Mouse (Mus musculus): ENCODE results near the gene Tceal1. TPM values are rescaled to one million over a fixed set of nuclear protein-coding genes. Genes with fewer than 3 reads are reported as not detected.

Gene Tceal1
- polyA plus RNA-seq, 2 experiments, result 0.37 to 0.96 TPM

DNA sequence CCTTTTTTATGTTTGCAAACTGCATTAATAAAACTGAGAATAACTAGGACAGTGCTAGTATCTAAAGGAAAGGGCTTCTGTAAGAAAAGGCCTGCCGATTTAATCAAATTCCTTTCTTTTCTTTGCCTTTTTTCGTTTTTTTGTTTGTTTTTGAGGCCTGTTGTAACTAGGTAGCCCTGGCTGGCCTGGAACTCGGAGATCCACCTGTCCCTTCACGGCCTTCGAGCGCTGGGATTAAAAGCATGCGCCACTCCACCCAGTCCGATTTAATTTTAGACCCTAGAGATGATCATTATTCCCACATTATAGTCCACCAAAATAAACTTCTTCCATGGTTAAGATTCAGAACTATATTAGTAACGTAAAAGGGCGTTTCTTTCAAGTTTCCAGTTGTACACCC, 34.5 kb downstream of the Tceal1 start:
- ATAC-seq (ENCODE audit: insufficient read depth) (no peak), DNase-seq (ENCODE audit: low read depth in 3 of 3, low spot score in 3 of 3) (no peak)
- no peak for TF ChIP-seq EP300 (IDR thresholded peaks at IDR 0.05; ENCODE audit: low read depth)
- TF ChIP-seq CTCF (IDR thresholded peaks at IDR 0.05; ENCODE audit: low read depth), result no peak
- peak overlapping the region; percentile 64 to 80 for H3K4me3 ChIP-seq (ENCODE audit: insufficient read depth in 1 of 2, low read depth in 2 of 2, low read length in 2 of 2)
- H3K4me1 ChIP-seq (replicated peaks; ENCODE audit: control insufficient read depth in 2 of 2, insufficient read depth in 2 of 2, low read length in 1 of 2), result peaks cover 0 to 2% of the 10 kb centered on the region in 2 experiments; a peak in 1 of 4 replicates
- whole genome bisulfite sequencing (ENCODE audit: insufficient replicate concordance), result 11% methylated on average over 10 of the region's 10 CpGs
- peaks cover 2% of the 10 kb centered on the region; the same call in 1 of the 2 replicates for H3K36me3 ChIP-seq (replicated peaks; ENCODE audit: control insufficient read depth, insufficient read depth, low read depth)
- no peaks in the 10 kb centered on the region for H3K27me3 ChIP-seq (ENCODE audit: control insufficient read depth, insufficient read depth, low read length)
- peak overlapping the region; percentile 68 for H3K27ac ChIP-seq
- H3K9me3 ChIP-seq (ENCODE audit: control insufficient read depth, low read length), result no peaks in the 10 kb centered on the region
- H3K9ac ChIP-seq (replicated peaks), result peak overlapping the region; percentile 63
- H3K4me2 ChIP-seq (ENCODE audit: low read depth), result peak overlapping the region; percentile 77

DNA sequence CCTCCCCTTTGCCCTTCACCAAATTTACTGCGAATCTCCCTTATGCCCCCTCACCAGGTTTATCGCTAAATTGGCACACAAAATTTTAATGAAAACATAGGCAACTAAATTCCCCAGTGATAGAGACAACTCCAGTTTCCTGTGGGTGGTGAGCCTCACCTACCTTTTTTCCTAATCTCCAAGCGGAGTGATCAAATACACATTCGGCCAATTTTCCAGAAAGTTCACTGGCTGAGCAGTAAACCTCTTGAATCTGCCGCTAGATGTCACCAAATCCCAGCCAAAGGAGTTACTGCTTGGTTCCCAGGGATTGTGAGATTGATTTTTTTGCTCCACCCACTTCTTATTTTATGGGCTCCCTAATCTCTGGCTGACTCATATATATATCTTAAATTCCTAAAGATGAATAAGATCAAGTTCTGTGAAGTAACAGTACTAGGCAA, 34.9 kb downstream of the Tceal1 start:
- no peaks in the 10 kb centered on the region for H3K9me3 ChIP-seq (ENCODE audit: control insufficient read depth, low read length)
- H3K9ac ChIP-seq (replicated peaks), result peak overlapping the region; percentile 63
- no peaks in the 10 kb centered on the region for H3K36me3 ChIP-seq (replicated peaks; ENCODE audit: control insufficient read depth, insufficient read depth, low read depth)
- DNase-seq (ENCODE audit: low read depth in 3 of 3, low spot score in 3 of 3) (peak; percentile 50 to 61 (median 55)), ATAC-seq (ENCODE audit: insufficient read depth) (no peak)
- peaks cover 0 to 2% of the 10 kb centered on the region in 2 experiments; a peak in 1 of 4 replicates for H3K4me1 ChIP-seq (replicated peaks; ENCODE audit: control insufficient read depth in 2 of 2, insufficient read depth in 2 of 2, low read length in 1 of 2)
- TF ChIP-seq CTCF (IDR thresholded peaks at IDR 0.05; ENCODE audit: low read depth), result peak; percentile 58
- no peak for TF ChIP-seq EP300 (IDR thresholded peaks at IDR 0.05; ENCODE audit: low read depth)
- H3K4me3 ChIP-seq (ENCODE audit: insufficient read depth in 1 of 2, low read depth in 2 of 2, low read length in 2 of 2), result peak overlapping the region; percentile 64 to 80
- peak overlapping the region; percentile 68; the same call in 1 of the 2 replicates for H3K27ac ChIP-seq
- WGBS (ENCODE audit: insufficient replicate concordance), result 24% methylated on average over 5 of the region's 5 CpGs
- no peaks in the 10 kb centered on the region for H3K27me3 ChIP-seq (ENCODE audit: control insufficient read depth, insufficient read depth, low read length)
- peak overlapping the region; percentile 77 for H3K4me2 ChIP-seq (ENCODE audit: low read depth)

DNA sequence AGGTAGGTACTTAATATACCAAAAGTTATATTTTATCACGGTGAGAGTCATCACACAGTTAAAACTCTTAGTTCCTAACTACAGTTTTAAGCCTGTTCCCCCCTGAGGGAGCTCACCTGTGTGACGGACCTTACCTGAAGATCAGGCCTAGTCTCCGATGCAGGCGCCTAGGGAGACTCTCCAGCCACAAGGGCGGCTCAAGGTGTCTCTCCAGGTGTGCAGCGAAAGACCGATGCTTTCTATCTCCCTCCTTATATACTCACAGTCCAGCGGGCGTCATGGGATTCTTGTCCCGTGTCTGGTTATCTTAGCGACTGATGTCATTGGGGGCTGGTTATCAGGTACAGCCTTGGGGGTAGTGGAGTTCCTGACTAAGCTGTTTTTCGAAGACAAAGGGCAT, 35.7 kb downstream of the Tceal1 start, which contains the start of gene Morf4l2:
Gene Morf4l2 (minus strand): TSS at position 232 of the 400 bp plus-strand sequence.
- Histone ChIP-seq H3K9ac (replicated peaks) (peak within 1 kb of the TSS; percentile 63), H3K36me3 (replicated peaks; ENCODE audit: control insufficient read depth, insufficient read depth, low read depth) (no peaks in the 10 kb centered on the region)
- 68% methylated on average over 12 of the region's 12 CpGs for WGBS (ENCODE audit: insufficient replicate concordance)

DNA sequence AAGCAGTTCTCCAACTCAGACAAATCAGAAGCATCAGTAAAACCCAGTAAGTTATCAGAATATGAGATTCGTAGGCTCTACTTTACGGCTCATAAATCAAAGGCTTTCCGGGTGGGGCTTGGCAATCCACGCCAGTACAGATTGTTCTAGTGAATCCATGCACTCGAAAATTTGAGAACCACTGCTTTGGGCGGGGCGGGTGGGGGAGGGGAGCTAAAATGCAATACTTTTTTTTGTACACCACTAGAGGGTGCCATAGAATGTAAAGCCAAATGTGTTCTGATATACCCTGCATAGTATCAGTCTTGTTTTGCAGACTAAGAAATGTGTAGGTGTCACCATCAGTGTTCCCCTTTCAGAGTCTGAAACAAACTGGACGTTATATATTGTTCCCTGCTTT, 36.9 kb downstream of the Tceal1 start:
- Histone ChIP-seq H3K9me3 (ENCODE audit: control insufficient read depth, low read length) (no peaks in the 10 kb centered on the region), H3K4me2 (ENCODE audit: low read depth) (no peak overlapping the region), H3K9ac (replicated peaks) (no peak overlapping the region), H3K36me3 (replicated peaks; ENCODE audit: control insufficient read depth, insufficient read depth, low read depth) (no peaks in the 10 kb centered on the region), H3K27me3 (ENCODE audit: control insufficient read depth, insufficient read depth, low read length) (no peaks in the 10 kb centered on the region), H3K27ac (no peak overlapping the region), H3K4me1 (replicated peaks; ENCODE audit: control insufficient read depth in 2 of 2, insufficient read depth in 2 of 2, low read length in 1 of 2) (no peaks in the 10 kb centered on the region; a peak in 1 of 4 replicates), H3K4me3 (ENCODE audit: insufficient read depth in 1 of 2, low read depth in 2 of 2, low read length in 2 of 2) (no peak overlapping the region)
- ATAC-seq (ENCODE audit: insufficient read depth) (no peak), DNase-seq (ENCODE audit: low read depth in 3 of 3, low spot score in 3 of 3) (no peak)
- WGBS (ENCODE audit: insufficient replicate concordance), result 57% methylated on average over 8 of the region's 8 CpGs
- TF ChIP-seq EP300 (IDR thresholded peaks at IDR 0.05; ENCODE audit: low read depth) (no peak), CTCF (IDR thresholded peaks at IDR 0.05; ENCODE audit: low read depth) (no peak)

More for the DNA sequence above, 35.7 kb downstream of the Tceal1 start, which contains the start of gene Morf4l2:
- no peaks in the 10 kb centered on the region for H3K9me3 ChIP-seq (ENCODE audit: control insufficient read depth, low read length)
- H3K4me3 ChIP-seq (ENCODE audit: insufficient read depth in 1 of 2, low read depth in 2 of 2, low read length in 2 of 2), result peak within 1 kb of the TSS; percentile 64 to 80
- H3K4me1 ChIP-seq (replicated peaks; ENCODE audit: control insufficient read depth in 2 of 2, insufficient read depth in 2 of 2, low read length in 1 of 2), result peaks cover 0 to 2% of the 10 kb centered on the region in 2 experiments; a peak in 1 of 4 replicates
- DNase-seq (ENCODE audit: low read depth in 3 of 3, low spot score in 3 of 3) (no peak), ATAC-seq (ENCODE audit: insufficient read depth) (no peak)
- H3K4me2 ChIP-seq (ENCODE audit: low read depth), result peak within 1 kb of the TSS; percentile 77
- peak within 1 kb of the TSS; percentile 68; the same call in 1 of the 2 replicates for H3K27ac ChIP-seq
- H3K27me3 ChIP-seq (ENCODE audit: control insufficient read depth, insufficient read depth, low read length), result no peaks in the 10 kb centered on the region
- no peak for TF ChIP-seq EP300 (IDR thresholded peaks at IDR 0.05; ENCODE audit: low read depth)
- TF ChIP-seq CTCF (IDR thresholded peaks at IDR 0.05; ENCODE audit: low read depth), result no peak

DNA sequence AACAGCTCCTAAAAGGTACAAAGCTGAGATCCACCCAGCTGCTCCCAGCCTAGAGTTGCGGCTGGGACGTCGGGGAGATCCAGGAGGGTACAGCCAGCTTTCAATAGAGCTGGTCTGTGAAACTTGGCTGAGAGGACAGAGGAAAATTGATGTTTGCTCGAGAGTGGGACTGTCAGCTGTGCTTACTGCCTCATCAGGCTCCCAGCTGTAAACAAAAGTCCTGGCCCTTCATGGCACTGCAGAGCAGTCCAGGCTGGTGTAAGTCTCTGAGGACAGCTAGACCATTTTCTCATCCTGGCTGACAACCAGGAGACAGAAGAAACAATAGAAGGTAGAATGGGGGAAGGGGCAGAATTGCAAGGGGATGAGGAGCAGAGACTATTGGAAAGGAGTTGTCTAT, 41.5 kb downstream of the Tceal1 start:
- no peak for ATAC-seq (ENCODE audit: insufficient read depth)
- Histone ChIP-seq H3K4me1 (replicated peaks; ENCODE audit: control insufficient read depth in 2 of 2, insufficient read depth in 2 of 2, low read length in 1 of 2) (no peaks in the 10 kb centered on the region), H3K9me3 (ENCODE audit: control insufficient read depth, low read length) (no peaks in the 10 kb centered on the region), H3K36me3 (replicated peaks; ENCODE audit: control insufficient read depth, insufficient read depth, low read depth) (no peaks in the 10 kb centered on the region), H3K4me3 (ENCODE audit: insufficient read depth in 1 of 2, low read depth in 2 of 2, low read length in 2 of 2) (no peak overlapping the region), H3K9ac (replicated peaks) (no peak overlapping the region), H3K4me2 (ENCODE audit: low read depth) (no peak overlapping the region), H3K27ac (no peak overlapping the region), H3K27me3 (ENCODE audit: control insufficient read depth, insufficient read depth, low read length) (no peaks in the 10 kb centered on the region)
- WGBS (ENCODE audit: insufficient replicate concordance), result 47% methylated on average over 4 of the region's 4 CpGs
- DNase-seq (ENCODE audit: low read depth in 3 of 3, low spot score in 3 of 3), result no peak
- TF ChIP-seq CTCF (IDR thresholded peaks at IDR 0.05; ENCODE audit: low read depth) (no peak), EP300 (IDR thresholded peaks at IDR 0.05; ENCODE audit: low read depth) (no peak)
